Mouse (Mus musculus) right cerebral cortex, adult 2 months (tissue): ENCODE measurements around the gene Ruvbl1.

ENCODE experiments used
- DNase-seq, 2 experiments: peaks; one replicate each; pipeline ENCODE4 v3.0.0; 2021 to 2022; ENCODE audit warnings: low spot score in 2 of 2

The Ruvbl1 gene

DNA sequence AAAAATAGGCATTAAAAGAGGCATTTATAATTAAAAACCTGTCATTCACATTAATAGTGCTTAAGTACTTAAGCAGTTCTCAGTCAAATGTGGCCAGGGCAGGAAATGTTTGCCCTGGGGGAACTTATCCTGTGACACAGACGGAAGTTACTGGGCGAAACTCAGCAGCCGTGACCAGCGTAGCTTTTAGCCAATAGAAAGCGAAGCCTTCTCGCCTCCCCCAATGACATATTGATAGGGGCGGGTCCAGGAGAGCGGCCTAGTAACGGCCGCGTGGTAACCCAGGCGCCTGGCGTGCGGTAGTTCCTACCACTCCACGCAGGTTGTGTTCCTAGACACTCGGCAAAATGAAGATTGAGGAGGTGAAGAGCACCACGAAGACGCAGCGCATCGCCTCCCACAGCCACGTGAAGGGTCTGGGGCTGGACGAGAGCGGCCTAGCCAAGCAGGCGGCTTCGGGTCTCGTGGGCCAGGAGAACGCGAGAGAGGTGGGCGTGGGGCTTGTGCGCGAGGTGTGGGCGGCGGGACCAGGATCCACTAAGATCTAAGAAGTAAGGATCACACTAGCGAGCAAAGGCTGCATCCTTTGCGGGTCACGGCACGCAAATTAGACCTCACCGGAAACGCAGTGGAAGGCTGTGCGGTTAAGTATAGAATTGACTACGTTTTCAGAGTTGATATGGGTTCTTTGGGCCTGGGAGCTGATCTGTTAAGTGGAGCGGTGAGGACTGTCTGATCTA is at the start of gene Ruvbl1:
Ruvbl1 (plus strand) TSS at position 229 of the 740 bp plus-strand sequence.
- peak; percentile 92 to 93 for DNase-seq

DNA sequence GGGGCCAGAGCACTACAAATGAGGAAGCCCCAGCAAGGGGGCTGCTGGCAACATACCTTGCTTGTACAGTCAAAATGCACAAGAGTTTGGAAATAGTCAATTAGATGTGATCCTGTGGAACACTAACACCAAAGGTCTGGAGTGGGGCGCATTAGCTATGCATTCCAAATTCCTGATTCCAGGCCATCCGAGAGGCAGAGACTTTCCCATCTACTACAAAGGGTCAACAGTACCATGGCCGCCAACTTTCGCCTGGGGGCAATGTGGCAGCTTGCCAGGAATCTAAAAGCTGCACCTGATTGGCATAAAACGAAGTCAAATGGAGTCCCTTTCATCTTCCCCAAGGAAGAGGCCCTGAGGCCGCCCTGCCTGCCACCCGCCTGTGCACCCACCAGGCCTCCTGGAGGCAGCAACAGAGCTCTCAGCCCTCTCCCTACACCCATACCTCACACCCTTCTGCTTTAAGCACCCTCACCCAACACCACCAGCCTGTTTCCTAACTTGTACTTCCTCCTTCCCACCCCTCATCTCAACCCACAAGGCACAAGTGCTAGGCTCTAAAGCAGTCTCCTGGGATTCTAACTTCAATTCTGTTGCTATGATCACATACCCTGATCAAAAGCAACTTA is 49.0 kb upstream of the Ruvbl1 start:
- no peak for DNase-seq

DNA sequence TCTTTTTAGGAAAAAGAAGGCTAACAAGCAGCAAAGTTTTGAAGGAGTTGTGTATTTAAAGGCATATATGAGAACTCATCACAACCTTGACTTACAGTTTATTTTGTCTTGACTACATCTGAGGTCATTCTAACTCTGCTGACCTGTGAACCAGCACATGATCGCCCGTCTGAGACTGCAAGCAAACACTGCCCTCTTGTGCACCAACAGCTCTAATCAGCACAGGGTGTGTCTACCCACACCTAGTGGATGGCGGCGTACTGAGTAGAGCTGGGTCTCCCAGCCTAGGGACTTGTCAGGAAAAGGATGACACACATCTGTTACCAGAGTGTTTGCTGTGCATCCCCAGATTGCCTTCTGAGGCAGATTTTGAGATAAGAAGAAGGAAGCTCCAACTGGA is 34.0 kb upstream of the Ruvbl1 start:
- DNase-seq: no peak

DNA sequence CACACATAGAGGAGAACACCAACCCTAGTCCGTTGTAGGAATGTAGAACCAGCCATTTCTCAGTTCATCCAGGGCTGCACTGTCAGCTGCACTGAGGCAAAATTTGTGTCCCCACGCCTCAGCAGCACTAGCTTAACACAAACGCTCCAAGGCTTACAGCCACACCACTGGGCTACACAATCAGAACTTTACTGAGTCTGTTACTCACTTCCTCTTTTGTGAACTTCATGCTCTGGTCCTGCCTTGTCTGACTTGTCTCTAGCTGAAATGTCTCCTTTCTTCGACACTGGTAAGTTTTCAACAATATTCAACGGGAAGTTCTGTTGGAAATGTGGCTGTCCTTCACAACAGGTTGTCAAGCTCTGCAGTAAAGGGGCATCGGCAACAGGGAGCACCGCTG is 29.6 kb upstream of the Ruvbl1 start:
- no peak for DNase-seq

DNA sequence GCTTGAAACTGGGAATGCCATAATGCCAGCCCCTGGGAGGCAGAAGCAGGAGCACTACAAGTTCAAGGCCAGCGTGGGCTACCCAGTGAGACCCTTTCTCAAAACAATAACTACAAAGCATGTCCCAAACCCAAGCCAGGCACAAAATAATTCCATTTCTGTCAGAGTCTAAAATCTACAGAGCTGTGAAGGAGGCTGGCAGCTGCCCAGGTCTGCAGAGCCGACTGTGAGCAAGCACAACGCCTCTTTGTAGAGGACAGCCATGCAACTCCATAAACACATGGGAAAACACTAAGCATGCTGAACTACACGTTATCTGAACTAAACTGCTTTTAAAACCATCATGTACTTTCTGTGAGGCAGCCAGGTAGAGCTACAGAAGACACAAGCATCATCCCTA is 26.2 kb upstream of the Ruvbl1 start:
- peak; percentile 57 to 68 for DNase-seq

DNA sequence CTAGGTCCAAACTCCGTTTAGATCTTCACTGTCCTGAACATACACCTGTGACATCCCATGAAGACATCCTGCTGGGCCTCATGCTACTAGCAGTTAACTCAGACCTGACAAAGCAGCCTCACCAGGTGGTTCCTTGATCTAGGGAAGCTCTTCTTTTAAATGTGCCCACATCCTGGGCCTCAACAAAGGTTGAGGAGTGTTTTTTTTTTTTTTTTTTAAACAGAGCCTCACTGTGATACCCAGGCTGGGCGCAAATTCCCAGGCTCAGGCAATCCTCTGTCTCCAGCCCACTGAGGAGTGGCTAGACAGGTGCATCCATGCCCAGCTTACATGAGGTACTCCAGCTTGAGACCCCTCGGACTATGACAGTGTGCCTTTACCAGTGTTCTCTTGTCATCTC is 22.7 kb upstream of the Ruvbl1 start:
- DNase-seq: no peak

DNA sequence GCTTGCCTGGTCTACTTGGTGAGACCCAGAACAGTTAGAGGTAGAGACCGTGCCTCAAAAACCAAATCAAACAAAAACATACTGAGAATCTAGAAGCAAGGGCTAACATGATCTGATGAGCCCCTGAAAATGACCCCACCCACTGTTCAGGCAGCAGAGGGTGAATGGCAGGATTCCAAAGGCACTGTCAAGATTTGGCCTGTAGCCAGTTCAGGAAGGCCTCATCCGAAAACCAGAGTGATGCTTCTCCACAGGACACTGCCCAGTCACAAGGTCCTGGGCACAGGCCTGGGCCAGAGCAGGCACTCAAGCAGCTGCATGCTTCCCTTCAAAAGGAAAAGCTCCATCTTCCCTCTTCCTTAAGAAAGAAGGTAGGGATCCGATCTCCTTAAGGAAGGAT is 21.8 kb upstream of the Ruvbl1 start:
- DNase-seq: no peak

DNA sequence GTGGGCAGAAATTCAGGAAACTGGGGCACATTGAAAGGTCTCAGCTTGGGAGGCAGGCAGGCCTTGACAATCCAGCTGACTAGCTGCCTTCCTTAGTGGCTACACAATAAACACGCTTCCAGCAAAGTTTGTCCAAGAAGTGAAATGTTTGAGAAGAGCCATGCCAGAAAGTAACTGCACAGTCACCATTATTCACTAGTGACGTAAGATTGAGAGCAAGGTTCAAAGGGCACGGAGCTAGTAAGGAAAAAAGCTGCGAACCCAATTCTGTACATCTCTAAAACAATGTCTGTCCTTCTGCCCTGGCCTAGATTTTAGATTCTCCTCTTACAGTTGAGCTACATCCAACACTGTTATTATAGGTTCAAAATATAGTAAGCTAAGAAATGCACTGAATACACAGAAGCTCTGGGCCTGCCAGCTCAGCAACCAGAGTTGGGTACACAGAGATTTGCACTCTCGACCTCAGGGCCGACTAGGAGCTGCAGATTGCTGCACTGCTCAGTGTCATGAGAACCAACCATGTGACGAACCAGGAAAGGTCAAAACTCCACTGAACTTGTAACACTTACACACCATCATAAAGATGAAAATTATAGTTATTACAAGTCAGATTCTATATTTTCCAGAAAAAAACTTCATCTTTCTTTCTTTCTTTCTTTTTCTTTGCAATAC is 21.0 kb upstream of the Ruvbl1 start:
- no peak for DNase-seq

DNA sequence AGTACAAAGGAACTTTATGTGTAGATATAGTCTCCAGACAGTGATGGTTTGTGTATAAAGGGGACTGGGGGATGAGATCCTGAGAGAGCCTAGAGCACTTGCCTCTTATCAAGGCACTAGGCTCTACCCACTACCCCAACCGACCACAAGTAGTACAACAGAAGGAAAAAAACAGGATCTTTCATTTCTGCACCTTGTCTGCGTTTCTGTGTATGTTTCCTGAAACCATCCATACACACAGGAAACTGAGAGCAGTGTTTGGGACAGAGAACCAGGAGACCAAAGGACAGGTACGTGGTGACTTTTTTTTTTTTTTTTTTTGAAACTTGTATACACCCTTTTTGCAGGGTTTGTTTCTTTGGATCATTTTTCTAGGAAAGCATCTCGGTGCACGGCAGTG is 19.5 kb upstream of the Ruvbl1 start:
- no peak for DNase-seq

DNA sequence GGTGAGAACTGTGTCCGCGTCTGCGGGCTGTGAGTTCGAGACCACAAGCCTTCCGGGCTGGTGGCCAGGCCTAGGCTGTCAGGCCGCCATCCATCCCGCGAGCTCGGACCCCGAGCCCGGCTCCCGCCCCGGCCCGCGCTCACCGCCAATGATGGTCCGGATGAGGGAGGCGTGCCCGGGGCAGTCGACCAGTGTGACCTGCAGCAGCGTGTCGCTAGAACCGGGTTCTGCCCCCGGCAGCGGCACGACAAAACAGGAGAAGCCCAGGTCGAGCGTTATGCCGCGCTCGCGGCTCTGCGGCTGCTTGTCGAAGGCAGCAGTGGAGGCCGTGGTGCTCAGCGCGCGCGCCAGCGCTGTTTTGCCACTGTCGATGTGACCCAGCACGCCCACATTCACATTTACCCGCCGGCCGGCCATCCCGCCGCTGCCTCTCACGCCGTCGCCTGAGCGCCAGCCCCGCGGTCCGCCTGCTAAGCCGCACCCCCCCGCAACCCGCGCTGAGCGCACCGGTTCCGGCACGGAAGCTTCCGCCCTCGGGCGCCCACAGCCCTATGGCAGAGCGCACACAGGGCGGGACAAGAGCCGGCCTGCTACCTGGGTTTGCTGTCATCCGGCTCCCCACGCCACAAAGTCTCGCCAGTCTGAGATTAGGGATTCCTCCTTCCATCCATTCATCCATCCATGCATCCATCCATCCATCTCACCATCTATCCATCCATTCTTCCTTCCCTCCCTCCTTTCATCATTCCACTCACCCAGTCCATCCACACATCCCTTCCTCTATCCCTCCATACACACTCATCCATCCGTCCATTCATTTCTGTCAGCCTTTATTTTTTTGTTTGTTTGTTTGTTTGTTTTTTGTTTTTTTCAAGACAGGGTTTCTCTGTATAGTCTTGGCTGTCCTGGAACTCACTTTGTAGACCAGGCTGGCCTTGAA is 18.9 kb upstream of the Ruvbl1 start, which contains the start of gene Eefsec:
Eefsec (minus strand) TSS at position 477 of the 940 bp plus-strand sequence.
- peak; percentile 82 to 83 for DNase-seq

DNA sequence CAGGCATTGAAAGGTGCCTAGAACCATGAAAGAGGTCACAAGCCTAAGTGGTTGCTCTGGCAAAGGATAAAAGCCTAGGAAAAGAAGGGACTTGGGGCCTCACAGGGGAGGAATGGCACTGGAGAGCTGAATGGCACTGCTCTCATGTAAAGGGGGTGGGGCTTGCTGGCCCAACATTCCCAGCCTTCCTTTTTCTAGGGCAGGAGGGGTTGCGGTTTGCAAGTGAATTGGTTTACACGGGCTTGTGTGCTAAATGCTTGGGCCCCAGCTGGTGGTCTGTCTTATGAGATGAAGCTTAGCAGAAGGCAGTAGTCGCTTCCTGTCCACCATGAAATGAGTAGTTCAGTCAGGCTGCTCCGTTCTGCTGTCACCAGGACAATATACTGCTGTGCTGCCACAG is 17.8 kb upstream of the Ruvbl1 start:
- DNase-seq: no peak

DNA sequence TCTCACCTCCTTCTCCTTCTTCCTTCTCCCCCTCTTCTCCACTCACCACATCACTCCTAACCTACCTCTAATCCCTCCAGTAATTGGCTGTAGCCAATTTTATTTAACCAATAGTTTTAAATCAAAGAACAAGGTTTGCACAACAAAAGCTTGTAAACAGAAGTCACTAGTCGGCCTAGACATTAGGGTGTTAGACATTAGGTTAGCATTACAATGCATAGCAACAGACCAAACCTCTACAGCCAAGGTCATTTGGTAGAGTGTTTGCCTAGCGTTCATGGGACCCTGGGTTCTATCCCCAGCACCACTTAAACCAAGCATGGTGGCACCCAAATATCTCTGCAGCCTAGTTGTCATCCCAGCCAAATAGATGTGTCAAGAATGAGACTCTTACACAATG is 10.7 kb upstream of the Ruvbl1 start:
- no peak for DNase-seq

DNA sequence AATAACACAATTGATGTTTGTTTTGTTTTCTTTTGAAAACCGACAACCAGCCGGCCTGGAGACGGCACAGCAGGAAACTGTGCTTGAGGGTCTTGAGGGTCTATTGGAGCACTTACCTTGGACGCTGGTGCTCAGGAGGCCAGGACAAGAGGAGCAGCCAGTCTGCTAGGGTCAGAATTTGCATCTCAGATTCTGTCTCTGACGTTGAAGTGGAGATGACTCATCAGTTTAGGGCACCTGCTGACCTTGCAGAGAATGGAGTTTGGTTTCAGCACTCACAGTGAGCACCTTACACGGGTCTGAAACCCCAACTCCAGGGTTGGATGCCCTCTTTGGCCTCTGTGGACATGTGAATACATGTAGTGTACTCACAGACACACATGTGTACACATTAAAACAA is 4.7 kb downstream of the Ruvbl1 start:
- no peak for DNase-seq

DNA sequence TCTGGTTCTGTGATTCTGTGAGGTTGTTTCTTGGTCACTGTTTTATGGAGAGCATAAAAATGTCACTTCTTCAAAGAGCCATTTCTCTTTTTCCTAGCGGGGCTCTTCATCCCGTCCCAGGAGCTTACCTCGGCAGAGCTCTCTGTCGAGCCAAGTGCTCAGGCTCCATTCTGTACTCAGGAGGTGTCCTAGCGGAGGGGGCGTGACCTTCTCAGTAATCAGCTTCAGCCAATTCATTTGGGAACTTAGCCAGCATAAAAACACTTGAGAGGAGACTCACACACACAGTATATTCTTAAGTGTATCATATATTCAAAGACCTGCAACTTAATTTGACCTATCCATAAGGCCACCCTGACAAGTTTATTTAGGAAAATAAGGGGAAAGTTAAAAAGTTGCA is 15.2 kb downstream of the Ruvbl1 start:
- no peak for DNase-seq

DNA sequence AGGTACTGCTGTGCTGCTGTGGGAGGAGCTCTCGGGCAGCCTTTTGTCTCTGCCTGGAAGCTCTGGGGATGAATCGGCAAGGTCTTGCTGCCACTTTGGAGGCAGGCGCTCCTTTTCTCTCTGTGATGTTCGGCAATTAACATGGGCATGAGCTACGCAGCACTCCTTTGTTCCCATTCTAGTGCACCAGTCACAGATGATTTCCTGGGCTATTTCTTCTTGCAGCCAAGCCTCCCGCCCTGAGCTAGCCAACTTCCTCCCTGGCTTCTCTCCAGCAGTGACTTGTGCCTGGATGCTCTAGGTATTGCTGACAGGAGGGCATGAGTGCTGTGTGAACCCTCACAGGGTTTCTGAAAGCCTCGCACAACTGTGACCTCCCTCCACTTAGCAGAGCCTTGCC is 17.9 kb downstream of the Ruvbl1 start:
- no peak for DNase-seq

DNA sequence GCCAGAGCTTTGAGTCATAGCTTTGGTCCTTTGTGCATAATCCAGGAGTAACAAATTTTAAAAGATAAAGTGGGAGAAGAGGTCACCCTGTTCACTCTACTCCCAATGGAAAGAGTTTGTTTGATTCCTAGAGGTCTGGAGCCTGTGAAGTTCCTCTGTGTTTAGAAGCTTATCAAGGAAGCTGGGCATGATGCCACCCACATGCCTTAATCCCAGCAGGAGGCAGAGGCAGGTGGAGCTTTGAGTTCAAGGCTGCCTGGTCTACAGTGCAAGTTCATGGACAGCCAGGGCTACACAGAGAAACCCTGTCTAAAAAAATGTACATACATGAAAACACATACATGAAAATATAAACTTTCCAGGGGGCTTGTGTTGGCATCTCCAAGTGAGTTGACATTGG is 18.7 kb downstream of the Ruvbl1 start:
- DNase-seq: no peak

DNA sequence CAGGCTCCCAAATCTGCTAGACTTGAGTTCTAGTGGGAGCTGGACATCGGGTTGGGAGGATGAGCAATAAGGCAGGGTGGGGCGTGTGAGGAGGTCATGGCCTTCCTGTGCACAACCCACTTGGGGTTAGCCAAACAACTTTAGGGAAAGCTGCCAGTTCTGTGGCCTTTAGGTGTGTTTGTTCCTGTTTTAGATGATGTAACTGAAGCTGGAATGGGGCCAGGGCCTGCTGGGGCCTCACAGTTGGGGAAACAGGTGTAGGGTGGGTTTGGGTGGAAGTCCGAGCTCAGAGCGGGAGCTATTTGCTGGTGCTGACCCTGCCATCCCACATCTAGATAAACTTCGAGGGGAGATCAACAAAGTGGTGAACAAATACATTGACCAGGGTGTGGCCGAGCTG is 20.2 kb downstream of the Ruvbl1 start:
- no peak for DNase-seq

DNA sequence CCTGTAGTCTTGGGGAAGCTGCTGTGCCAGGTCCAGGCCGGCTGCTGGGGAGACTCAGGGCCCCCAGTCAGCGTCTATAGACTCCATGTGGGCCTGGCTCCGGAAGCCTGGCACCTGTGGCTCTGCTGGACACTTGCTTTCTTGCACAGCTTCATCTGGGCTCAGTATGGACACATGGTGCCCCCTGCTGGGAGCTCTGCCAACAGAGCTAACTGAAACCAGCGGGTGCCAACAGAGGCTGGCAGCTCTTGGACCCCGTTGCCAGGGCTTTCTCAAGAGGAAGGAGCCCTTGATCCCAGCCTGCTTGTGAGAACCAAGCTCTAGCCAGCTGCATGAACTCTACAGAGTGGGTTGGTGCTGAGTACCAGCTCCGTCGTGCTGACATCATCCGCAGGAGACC is 21.7 kb downstream of the Ruvbl1 start:
- DNase-seq: peak; percentile 70 to 77

DNA sequence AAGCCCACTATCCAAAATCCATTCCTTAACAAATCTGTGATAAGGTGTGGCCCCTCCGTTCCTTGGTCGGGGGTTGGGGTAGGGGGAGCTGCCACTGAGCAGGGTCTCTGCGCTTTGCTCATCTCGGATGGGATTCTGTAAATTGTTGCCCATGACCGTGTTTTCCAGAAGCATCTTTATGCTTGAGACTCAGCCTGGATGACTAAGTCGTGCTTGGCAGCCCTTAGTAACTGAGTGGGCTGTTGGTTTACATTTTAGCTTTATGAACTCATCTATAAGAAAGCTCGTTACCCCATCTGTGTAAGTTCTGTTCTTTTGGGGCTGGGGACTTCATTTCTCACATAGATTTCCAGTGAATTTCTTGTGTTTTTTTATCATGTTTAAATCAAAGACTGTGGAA is 23.8 kb downstream of the Ruvbl1 start:
- DNase-seq: peak in 1 of 2 experiments; percentile 60

DNA sequence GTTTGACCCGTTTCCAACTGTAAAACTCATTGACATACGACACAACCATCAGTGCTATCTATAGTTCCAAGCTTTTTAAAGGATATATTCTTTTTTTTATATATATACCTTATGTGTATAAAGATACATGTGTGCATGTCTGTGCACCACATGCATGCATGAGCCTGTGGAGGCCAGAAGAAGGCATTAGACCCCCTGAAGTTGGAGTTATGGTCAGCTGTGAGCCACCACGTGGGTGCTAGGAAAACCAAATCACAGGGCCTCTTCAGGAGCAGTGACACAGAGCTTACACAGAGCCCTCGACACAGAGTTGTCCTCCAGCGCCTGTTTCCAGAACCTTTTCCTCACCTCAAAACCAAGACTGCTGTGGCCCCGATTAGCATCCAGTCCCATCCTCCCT is 24.6 kb downstream of the Ruvbl1 start:
- DNase-seq: no peak

DNA sequence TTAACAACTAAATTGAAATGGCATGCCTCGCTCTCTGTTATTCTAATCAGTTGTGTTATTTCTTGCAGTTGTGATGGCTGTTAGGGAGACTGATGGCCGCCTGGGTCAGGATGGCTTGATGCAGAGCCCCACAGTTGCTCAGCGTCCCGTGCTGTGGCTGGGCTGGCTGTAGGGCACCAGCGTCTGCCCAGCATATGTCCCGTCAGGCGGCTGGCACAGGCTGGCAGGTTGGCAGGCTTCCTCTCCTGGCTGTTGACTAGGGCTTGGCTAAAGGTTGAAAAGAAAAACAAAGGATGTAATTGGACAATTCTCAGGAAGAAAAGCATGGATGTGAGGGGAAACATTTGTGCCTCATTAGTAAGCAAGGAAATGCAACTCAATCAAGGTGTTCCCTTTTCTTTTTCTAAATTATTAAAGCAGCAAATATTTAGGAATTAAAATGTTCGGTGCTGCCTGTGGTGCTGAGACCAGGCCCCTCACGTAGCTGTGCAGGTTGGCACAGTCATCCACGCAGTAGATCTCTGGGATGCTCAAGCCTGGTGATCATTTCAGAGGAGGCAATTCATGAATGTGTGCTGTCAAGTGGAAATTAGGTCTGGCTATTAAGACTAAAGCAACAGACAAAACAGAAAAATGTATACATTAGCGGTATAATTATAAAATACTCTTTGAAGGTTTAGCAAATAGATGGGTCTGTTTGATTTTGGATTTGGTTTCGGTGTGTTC is 25.6 kb downstream of the Ruvbl1 start:
- DNase-seq: peak; percentile 35 to 38
